Mouse (Mus musculus) limb, embryonic 13.5 days (tissue): ENCODE measurements around the gene Eif2ak3. TPM values are rescaled to one million over a fixed set of nuclear protein-coding genes. Genes with fewer than 3 reads are reported as not detected.

Source experiments
- ATAC-seq: fragments of 200-750 bp; cut with Nextera tagmentation; 2 replicates; pipeline ENCODE4 v1.8.0; 2017; ENCODE audit warnings: low read depth, moderate number of reproducible peaks, moderate TSS enrichment; ENCODE audit not compliant: low FRiP score
- H3K27ac ChIP-seq: fragments of 300-500 bp; sonication (generic); 2 replicates; pipeline ENCODE4 v1.5.1; 2015; ENCODE audit warnings: inconsistent platforms, mild to moderate bottlenecking, moderate library complexity
- H3K27me3 ChIP-seq: fragments of 300-500 bp; sonication (generic); 2 replicates; pipeline ENCODE4 v1.6.1; 2015; ENCODE audit warnings: mild to moderate bottlenecking, inconsistent platforms
- H3K36me3 ChIP-seq: fragments of 300-500 bp; sonication (generic); 2 replicates; pipeline ENCODE4 v1.6.1; 2015; ENCODE audit warnings: inconsistent platforms, mild to moderate bottlenecking, moderate library complexity
- H3K4me1 ChIP-seq: fragments of 300-500 bp; sonication (generic); 2 replicates; pipeline ENCODE4 v1.6.1; 2015; ENCODE audit warnings: inconsistent platforms
- H3K4me2 ChIP-seq: fragments of 300-500 bp; sonication (generic); replicated peaks from 2 replicates; pipeline ENCODE4 v1.6.1; 2015; ENCODE audit warnings: inconsistent platforms, mild to moderate bottlenecking, moderate library complexity
- H3K4me3 ChIP-seq: fragments of 300-500 bp; sonication (generic); 2 replicates; pipeline ENCODE4 v1.5.1; 2015; ENCODE audit warnings: moderate library complexity, mild to moderate bottlenecking, inconsistent platforms
- H3K9ac ChIP-seq: fragments of 300-500 bp; sonication (generic); 2 replicates; pipeline ENCODE4 v1.6.1; 2015; ENCODE audit warnings: mild to moderate bottlenecking, inconsistent platforms
- H3K9me3 ChIP-seq: fragments of 300-500 bp; sonication (generic); 2 replicates; pipeline ENCODE4 v1.6.1; 2016; ENCODE audit warnings: inconsistent platforms
- WGBS: fragments of 180-500 bp; shearing (Covaris S2); methylation state at CpG from one replicate; pipeline ENCODE4 v1.1.7; 2015; 5-methylcytosine and 5-hydroxymethylcytosine counted together
- polyA plus RNA-seq: library from polyadenylated mRNA; unstranded; fragments of >200 nt; fragmentation: Nextera tagmentation; extraction: Ambion mirVana; gene quantifications from 2 replicates; pipeline ENCODE4 v1.2.1, GENCODE M21; 2015

The Eif2ak3 gene
- polyA plus RNA-seq, 1 experiment from 2014 or later: 12.8 TPM

GRCm38 (mm10) chr6:70872570-70872969 lies 28.3 kb downstream of the Eif2ak3 start:
- Histone ChIP-seq H3K4me3 (no peak overlapping the region), H3K9ac (no peak overlapping the region), H3K27me3 (no peaks in the 10 kb centered on the region), H3K4me1 (0 out of 2 replicates have a peak, but pooled peaks cover 2% of the 10 kb centered on the region), H3K9me3 (no peaks in the 10 kb centered on the region), H3K27ac (no peak overlapping the region), H3K36me3 (0 out of 2 replicates have a peak, but pooled peaks cover 6% of the 10 kb centered on the region), H3K4me2 (no peak overlapping the region)
- no peak for ATAC-seq
- WGBS: 76% methylated on average over 7 of the region's 7 CpGs

GRCm38 (mm10) chr6:70874035-70874775 lies 29.9 kb downstream of the Eif2ak3 start:
- Histone ChIP-seq H3K9ac (no peak overlapping the region), H3K4me3 (no peak overlapping the region), H3K4me2 (no peak overlapping the region), H3K36me3 (peaks cover 14% of the 10 kb centered on the region), H3K27me3 (no peaks in the 10 kb centered on the region), H3K27ac (no peak overlapping the region), H3K9me3 (no peaks in the 10 kb centered on the region), H3K4me1 (0 out of 2 replicates have a peak, but pooled peaks cover 2% of the 10 kb centered on the region)
- no peak for ATAC-seq
- 79% methylated on average over 5 of the region's 5 CpGs for WGBS

- Histone ChIP-seq H3K36me3 (peaks cover 16% of the 10 kb centered on the region), H3K4me3 (no peak overlapping the region), H3K4me1 (0 out of 2 replicates have a peak, but pooled peaks cover 2% of the 10 kb centered on the region), H3K27me3 (no peaks in the 10 kb centered on the region), H3K4me2 (no peak overlapping the region), H3K9ac (no peak overlapping the region), H3K9me3 (no peaks in the 10 kb centered on the region), H3K27ac (no peak overlapping the region)
- no peak for ATAC-seq
- WGBS: 96% methylated on average over 1 of the region's 1 CpGs
Measured at GRCm38 (mm10) chr6:70875017-70875416, 30.7 kb downstream of the Eif2ak3 start.

- Histone ChIP-seq H3K4me1 (no peaks in the 10 kb centered on the region), H3K27ac (no peak overlapping the region), H3K36me3 (peaks cover 59% of the 10 kb centered on the region), H3K4me3 (no peak overlapping the region), H3K9me3 (no peaks in the 10 kb centered on the region), H3K9ac (no peak overlapping the region), H3K27me3 (no peaks in the 10 kb centered on the region), H3K4me2 (no peak overlapping the region)
- 18% methylated on average over 5 of the region's 5 CpGs for WGBS
- no peak; the same call in 1 of the 2 replicates for ATAC-seq
Measured at GRCm38 (mm10) chr6:70880714-70881304, 36.5 kb downstream of the Eif2ak3 start.

- H3K4me1 ChIP-seq: no peaks in the 10 kb centered on the region
- no peaks in the 10 kb centered on the region for H3K9me3 ChIP-seq
- no peak overlapping the region for H3K4me2 ChIP-seq
- H3K36me3 ChIP-seq: peaks cover 94% of the 10 kb centered on the region
- H3K27me3 ChIP-seq: no peaks in the 10 kb centered on the region
- no peak overlapping the region for H3K9ac ChIP-seq
- ATAC-seq: no peak
- no peak overlapping the region for H3K4me3 ChIP-seq
- H3K27ac ChIP-seq: no peak overlapping the region
- 93% methylated on average over 11 of the region's 11 CpGs for WGBS
Measured at GRCm38 (mm10) chr6:70887993-70888392, 43.7 kb downstream of the Eif2ak3 start.

GRCm38 (mm10) chr6:70898166-70898565 lies 53.9 kb downstream of the Eif2ak3 start:
- Histone ChIP-seq H3K4me2 (no peak overlapping the region), H3K27ac (no peak overlapping the region), H3K36me3 (peaks cover 79% of the 10 kb centered on the region), H3K4me1 (no peaks in the 10 kb centered on the region), H3K9me3 (no peaks in the 10 kb centered on the region), H3K27me3 (no peaks in the 10 kb centered on the region), H3K9ac (no peak overlapping the region), H3K4me3 (no peak overlapping the region)
- 72% methylated on average over 6 of the region's 6 CpGs for WGBS
- ATAC-seq: no peak

GRCm38 (mm10) chr6:70899594-70900003 lies 55.3 kb downstream of the Eif2ak3 start:
- Histone ChIP-seq H3K36me3 (peaks cover 77% of the 10 kb centered on the region), H3K27me3 (no peaks in the 10 kb centered on the region), H3K9ac (no peak overlapping the region), H3K4me1 (no peaks in the 10 kb centered on the region), H3K4me3 (no peak overlapping the region), H3K9me3 (no peaks in the 10 kb centered on the region), H3K4me2 (no peak overlapping the region), H3K27ac (no peak overlapping the region)
- ATAC-seq: no peak
- WGBS: 33% methylated on average over 8 of the region's 8 CpGs

- peaks cover 61% of the 10 kb centered on the region for H3K36me3 ChIP-seq
- no peaks in the 10 kb centered on the region for H3K4me1 ChIP-seq
- WGBS: 88% methylated on average over 5 of the region's 5 CpGs
Measured at GRCm38 (mm10) chr6:70903689-70904088, 59.4 kb downstream of the Eif2ak3 start.

GRCm38 (mm10) chr6:70909572-70909971 lies 65.3 kb downstream of the Eif2ak3 start:
- 89% methylated on average over 7 of the region's 7 CpGs for WGBS
- no peak for ATAC-seq

More at GRCm38 (mm10) chr6:70903689-70904088, 59.4 kb downstream of the Eif2ak3 start:
- Histone ChIP-seq H3K27me3 (no peaks in the 10 kb centered on the region), H3K27ac (no peak overlapping the region), H3K4me2 (no peak overlapping the region), H3K9ac (no peak overlapping the region), H3K4me3 (no peak overlapping the region), H3K9me3 (no peaks in the 10 kb centered on the region)
- no peak for ATAC-seq

GRCm38 (mm10) chr6:70910285-70910684 lies 66.0 kb downstream of the Eif2ak3 start:
- peaks cover 16% of the 10 kb centered on the region for H3K36me3 ChIP-seq
- H3K4me1 ChIP-seq: peaks cover 17% of the 10 kb centered on the region
- WGBS: 59% methylated on average over 4 of the region's 4 CpGs
- no peak overlapping the region for H3K27ac ChIP-seq
- H3K4me2 ChIP-seq: no peak overlapping the region
- H3K4me3 ChIP-seq: no peak overlapping the region
- no peak for ATAC-seq
- no peak overlapping the region for H3K9ac ChIP-seq
- no peaks in the 10 kb centered on the region for H3K9me3 ChIP-seq
- H3K27me3 ChIP-seq: no peaks in the 10 kb centered on the region

More at GRCm38 (mm10) chr6:70909572-70909971, 65.3 kb downstream of the Eif2ak3 start:
- no peak overlapping the region for H3K4me2 ChIP-seq
- no peak overlapping the region for H3K27ac ChIP-seq
- no peaks in the 10 kb centered on the region for H3K9me3 ChIP-seq
- H3K4me1 ChIP-seq: peaks cover 17% of the 10 kb centered on the region
- peaks cover 19% of the 10 kb centered on the region for H3K36me3 ChIP-seq
- H3K9ac ChIP-seq: no peak overlapping the region
- H3K27me3 ChIP-seq: no peaks in the 10 kb centered on the region
- no peak overlapping the region for H3K4me3 ChIP-seq

GRCm38 (mm10) chr6:70911668-70912395 lies 67.5 kb downstream of the Eif2ak3 start:
- Histone ChIP-seq H3K36me3 (peaks cover under 1% of the 10 kb centered on the region; the same call in 1 of the 2 replicates), H3K4me1 (peaks cover 17% of the 10 kb centered on the region), H3K9me3 (no peaks in the 10 kb centered on the region), H3K27ac (no peak overlapping the region), H3K27me3 (no peaks in the 10 kb centered on the region), H3K9ac (no peak overlapping the region), H3K4me2 (peak overlapping the region; percentile 61), H3K4me3 (peak overlapping the region; percentile 27)
- 8% methylated on average over 20 of the region's 20 CpGs for WGBS
- peak; percentile 66; the same call in 1 of the 2 replicates for ATAC-seq

- Histone ChIP-seq H3K27ac (no peak overlapping the region), H3K9me3 (no peaks in the 10 kb centered on the region), H3K9ac (no peak overlapping the region), H3K36me3 (no peaks in the 10 kb centered on the region), H3K4me3 (0 out of 2 replicates have a peak overlapping the region, but pooled peaks have one; percentile 27), H3K4me2 (peak overlapping the region; percentile 61), H3K4me1 (peaks cover 17% of the 10 kb centered on the region), H3K27me3 (no peaks in the 10 kb centered on the region)
- ATAC-seq: no peak
- 66% methylated on average over 7 of the region's 7 CpGs for WGBS
Measured at GRCm38 (mm10) chr6:70912396-70912765, 68.1 kb downstream of the Eif2ak3 start.
